Mouse (Mus musculus): ENCODE data around the gene Olfr661. TPM values are rescaled to one million over a fixed set of nuclear protein-coding genes. Genes with fewer than 3 reads are reported as not detected.

The Olfr661 gene
- polyA plus RNA-seq (2017; shearing (Covaris generic)): not detected

GRCm38 (mm10) chr7:104686201-104686600 is at the start of gene Olfr661:
Gene Olfr661 (plus strand): TSS chr7:104686501.

GRCm38 (mm10) chr7:104646841-104647482 is 39.3 kb upstream of the Olfr661 start, which contains the start of gene Olfr658:
Gene Olfr658 (minus strand): TSS chr7:104647305.

GRCm38 (mm10) chr7:104666453-104666852 is 19.8 kb upstream of the Olfr661 start, which contains the start of gene Olfr659:
Gene Olfr659 (plus strand): TSS chr7:104666753.

Other genes starting within 250 kb of the Olfr661 start
- 51.2 TPM for gene Trim30a, start 221.3 kb upstream of the Olfr661 start, polyA plus RNA-seq (2017; shearing (Covaris generic))
- 15.0 TPM for gene Trim30d, start 178.7 kb upstream of the Olfr661 start, polyA plus RNA-seq (2017; shearing (Covaris generic))
- not detected for gene Olfr651, start 136.4 kb upstream of the Olfr661 start, polyA plus RNA-seq (2017; shearing (Covaris generic))
- gene Olfr652, start 125.6 kb upstream of the Olfr661 start, polyA plus RNA-seq (2017; shearing (Covaris generic)): 0.20 TPM
- not detected for gene Olfr653, start 109.2 kb upstream of the Olfr661 start, polyA plus RNA-seq (2017; shearing (Covaris generic))
- not detected for gene Olfr654, start 99.5 kb upstream of the Olfr661 start, polyA plus RNA-seq (2017; shearing (Covaris generic))
- gene Olfr655, start 84.7 kb upstream of the Olfr661 start, polyA plus RNA-seq (2017; shearing (Covaris generic)): not detected
- gene Olfr656, start 72.5 kb upstream of the Olfr661 start, polyA plus RNA-seq (2017; shearing (Covaris generic)): not detected
- gene Olfr657, start 61.7 kb upstream of the Olfr661 start, polyA plus RNA-seq (2017; shearing (Covaris generic)): 0.26 TPM
- gene Olfr658, start 39.2 kb upstream of the Olfr661 start, polyA plus RNA-seq (2017; shearing (Covaris generic)): 0.22 TPM
- 0.30 TPM for gene Olfr659, start 19.7 kb upstream of the Olfr661 start, polyA plus RNA-seq (2017; shearing (Covaris generic))
- not detected for gene Usp17le, start 91.0 kb downstream of the Olfr661 start, polyA plus RNA-seq (2017; shearing (Covaris generic))
- not detected for gene Usp17lb, start 156.1 kb downstream of the Olfr661 start, polyA plus RNA-seq (2017; shearing (Covaris generic))
- gene Usp17la, start 170.5 kb downstream of the Olfr661 start, polyA plus RNA-seq (2017; shearing (Covaris generic)): not detected
- gene Olfr665, start 191.5 kb downstream of the Olfr661 start, polyA plus RNA-seq (2017; shearing (Covaris generic)): not detected
- gene Olfr666, start 209.5 kb downstream of the Olfr661 start, polyA plus RNA-seq (2017; shearing (Covaris generic)): not detected
- gene Olfr667, start 235.0 kb downstream of the Olfr661 start, polyA plus RNA-seq (2017; shearing (Covaris generic)): not detected
- not detected for gene Olfr668, start 241.6 kb downstream of the Olfr661 start, polyA plus RNA-seq (2017; shearing (Covaris generic))
- gene Olfr669, start 247.7 kb downstream of the Olfr661 start, polyA plus RNA-seq (2017; shearing (Covaris generic)): not detected